Comparison of ENCODE assay signal across 16 mouse cellular contexts in the genomic region with DNA sequence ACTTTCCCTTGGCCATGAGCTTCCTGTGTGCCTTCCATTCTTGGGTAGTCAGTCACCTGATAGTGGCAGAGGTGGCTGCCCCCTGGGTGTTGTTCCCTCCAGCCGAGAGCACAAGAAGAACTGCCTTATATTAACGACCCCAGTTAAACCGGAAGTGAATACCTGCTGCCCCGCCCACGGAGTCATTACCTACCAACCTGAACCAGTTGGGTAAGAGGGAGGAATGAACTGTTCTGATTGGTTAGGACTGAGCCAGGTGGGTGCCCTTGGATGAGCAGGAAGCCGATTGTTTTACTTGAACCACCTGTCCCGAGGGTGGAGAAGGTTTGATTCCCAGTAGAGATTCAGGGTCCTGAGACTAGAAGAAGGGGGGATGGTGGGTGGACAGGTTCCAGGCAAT. TPM values are rescaled to one million over a fixed set of nuclear protein-coding genes. Genes with fewer than 3 reads are reported as not detected.
DNase-seq lines count a peak whose midpoint lies in the region; ATAC-seq and TF ChIP-seq lines count a peak whose summit lies in the region.
"Had no signal": no experiment of that assay in that cellular context is flagged by ENCODE, and none has a peak within 500 bp of the region (broad histone marks: within the 10 kb centered on the region; RNA-seq: fewer than 3 reads in every experiment).

No protein-coding gene starts in this region.

- peak; percentile 19; the same call in 1 of the 2 replicates for ATAC-seq in embryonic facial prominence, embryonic 14.5 days (ENCODE audit: low read depth)
- 0 out of 2 replicates have a peak, but pooled peaks have one; percentile 12 for ATAC-seq in stomach, embryonic 15.5 days (ENCODE audit: insufficient read depth, low FRiP score, low read depth)
- ATAC-seq in megakaryocyte progenitor cell, adult 5-6 weeks (replicated peaks; ENCODE audit: poor library complexity): no peak
- ATAC-seq: midbrain, embryonic 15.5 days had no signal

- TF ChIP-seq CTCF in layer of hippocampus, adult 2 months (conservative IDR thresholded peaks at IDR 0.05): no peak

- in situ Hi-C loops in ES-E14 (cut with MboI; ENCODE audit: low sequenced_read_pairs in 2 of 2, unreplicated experiment in 2 of 2): loop anchor here (10.0 kb wide), 2 partner anchors 126 to 136 kb away; no protein-coding TSS in a partner anchor

- H3K36me3 ChIP-seq in ES-E14 (ENCODE audit: control insufficient read depth, insufficient read depth, low read length, poor library complexity, severe bottlenecking): no peaks in the 10 kb centered on the region
- no peaks in the 10 kb centered on the region for H3K36me3 ChIP-seq in embryonic facial prominence, embryonic 14.5 days (ENCODE audit: control insufficient read depth, insufficient read depth, low read length)
- no peaks in the 10 kb centered on the region for H3K36me3 ChIP-seq in stomach, embryonic 15.5 days
- H3K36me3 ChIP-seq: forebrain, embryonic 15.5 days; lung, embryonic 15.5 days; midbrain, embryonic 15.5 days; neural tube, embryonic 12.5 days had no signal

- H3K4me1 ChIP-seq in ES-E14 (ENCODE audit: control insufficient read depth in 2 of 2, insufficient read depth in 2 of 2, low read length in 2 of 2, poor library complexity in 1 of 2): peaks cover 6 to 16% of the 10 kb centered on the region in 2 experiments
- H3K4me1 ChIP-seq in embryonic facial prominence, embryonic 14.5 days (ENCODE audit: control insufficient read depth, insufficient read depth, low read length): peaks cover 16% of the 10 kb centered on the region; the same call in 1 of the 2 replicates
- H3K4me1 ChIP-seq in stomach, embryonic 15.5 days: peaks cover 16% of the 10 kb centered on the region; the same call in 1 of the 2 replicates

- H3K9ac ChIP-seq in ES-E14 (ENCODE audit: insufficient read depth, low read depth, low read length, poor library complexity, severe bottlenecking): peak overlapping the region; percentile 29
- H3K9ac ChIP-seq in embryonic facial prominence, embryonic 14.5 days (ENCODE audit: low read depth, low read length): no peak overlapping the region
- H3K9ac ChIP-seq in stomach, embryonic 15.5 days: no peak overlapping the region
- H3K9ac ChIP-seq: forebrain, embryonic 15.5 days; midbrain, embryonic 15.5 days had no signal

- no peak for DNase-seq in layer of hippocampus, adult 2 months (ENCODE audit: low spot score in 2 of 2)
- DNase-seq in layer of hippocampus, adult 9-10 months (ENCODE audit: low spot score): no peak
- DNase-seq in ES-E14 (ENCODE audit: low read depth, low spot score): no peak
- no peak for DNase-seq in embryonic facial prominence, embryonic 14.5 days (ENCODE audit: low spot score)
- DNase-seq in kidney, adult 18-20 months: no peak
- DNase-seq: cerebellum, adult 9-10 months; heart, postnatal 14 days; kidney, postnatal 10 days had no signal

- no peaks in the 10 kb centered on the region for H3K9me3 ChIP-seq in ES-E14 (ENCODE audit: control insufficient read depth, insufficient read depth, low read depth, low read length)
- no peaks in the 10 kb centered on the region for H3K9me3 ChIP-seq in embryonic facial prominence, embryonic 14.5 days (ENCODE audit: control insufficient read depth, low read length)
- H3K9me3 ChIP-seq in stomach, embryonic 15.5 days: no peaks in the 10 kb centered on the region
- H3K9me3 ChIP-seq: forebrain, embryonic 15.5 days; lung, embryonic 15.5 days; midbrain, embryonic 15.5 days; neural tube, embryonic 12.5 days had no signal

- no peak overlapping the region for H3K4me3 ChIP-seq in layer of hippocampus, adult 2 months
- H3K4me3 ChIP-seq in ES-E14 (ENCODE audit: insufficient read depth in 1 of 2, low read depth in 1 of 2, low read length in 2 of 2, poor library complexity in 1 of 2, severe bottlenecking in 1 of 2): peak overlapping the region; percentile 56 to 60
- no peak overlapping the region for H3K4me3 ChIP-seq in embryonic facial prominence, embryonic 14.5 days (ENCODE audit: low read depth, low read length)
- H3K4me3 ChIP-seq in stomach, embryonic 15.5 days (replicated peaks): no peak overlapping the region
- H3K4me3 ChIP-seq: forebrain, embryonic 15.5 days; lung, embryonic 15.5 days; midbrain, embryonic 15.5 days; neural tube, embryonic 12.5 days had no signal

- peak overlapping the region; percentile 1; the same call in 1 of the 2 replicates for H3K4me2 ChIP-seq in embryonic facial prominence, embryonic 14.5 days (ENCODE audit: low read depth, low read length)
- H3K4me2 ChIP-seq in stomach, embryonic 15.5 days: no peak overlapping the region
- H3K4me2 ChIP-seq: liver, embryonic 11.5 days; lung, embryonic 15.5 days; midbrain, embryonic 15.5 days had no signal

- no peaks in the 10 kb centered on the region for H3K27me3 ChIP-seq in embryonic facial prominence, embryonic 14.5 days (replicated peaks; ENCODE audit: control insufficient read depth, insufficient read depth, low read length)
- no peaks in the 10 kb centered on the region for H3K27me3 ChIP-seq in stomach, embryonic 15.5 days (replicated peaks)
- H3K27me3 ChIP-seq: forebrain, embryonic 15.5 days; lung, embryonic 15.5 days; midbrain, embryonic 15.5 days; neural tube, embryonic 12.5 days had no signal

- WGBS in embryonic facial prominence, embryonic 14.5 days: 31% methylated on average over 7 of the region's 7 CpGs
- whole genome bisulfite sequencing in stomach, embryonic 15.5 days: 29% methylated on average over 7 of the region's 7 CpGs

- H3K27ac ChIP-seq in layer of hippocampus, adult 2 months: peak overlapping the region; percentile 94
- peak overlapping the region; percentile 38 for H3K27ac ChIP-seq in ES-E14 (ENCODE audit: insufficient read depth, low read depth, low read length, poor library complexity, severe bottlenecking)
- H3K27ac ChIP-seq in embryonic facial prominence, embryonic 14.5 days (replicated peaks; ENCODE audit: low read depth, low read length): peak overlapping the region; percentile 48
- no peak overlapping the region for H3K27ac ChIP-seq in stomach, embryonic 15.5 days
- H3K27ac ChIP-seq: hindbrain, postnatal 0 days; lung, embryonic 15.5 days; midbrain, embryonic 15.5 days; neural tube, embryonic 12.5 days had no signal

TF ChIP-seq in ES-E14, 5 proteins besides CTCF, POLR2A, EP300 and RAD21:
- TF ChIP-seq ZC3H11A (IDR thresholded peaks at IDR 0.05; ENCODE audit: borderline replicate concordance, low read depth, low read length) (no peak), MAFK (IDR thresholded peaks at IDR 0.05; ENCODE audit: insufficient read depth, low read depth, low read length) (no peak), ZNF384 (IDR thresholded peaks at IDR 0.05; ENCODE audit: low read depth, low read length) (no peak), HCFC1 (IDR thresholded peaks at IDR 0.05; ENCODE audit: borderline replicate concordance, insufficient read depth, low read length) (no peak), CHD2 (IDR thresholded peaks at IDR 0.05; ENCODE audit: low read depth, low read length) (no peak)
TF ChIP-seq in ES-E14: peak in this region for 0.

RNA-seq across cellular contexts. Expression of a gene that starts 15.7 kb away (rescaled TPM):
- total RNA-seq in layer of hippocampus, adult 2 months (2021): 10 to 100 TPM; 38.5 to 45.6 TPM
- 15.3 and 15.9 TPM in 2 replicates for total RNA-seq in ES-E14 (2012; rRNA removed)
- 9.5 and 10.2 TPM in 2 replicates for polyA plus RNA-seq in embryonic facial prominence, embryonic 14.5 days (2014; fragmentation: Nextera tagmentation; extraction: Ambion mirVana)
- polyA plus RNA-seq in stomach, embryonic 15.5 days (2015; fragmentation: Nextera tagmentation; extraction: Ambion mirVana): 7.9 TPM in 2 replicates
- 14.9 and 18.2 TPM in 2 replicates for total RNA-seq in megakaryocyte progenitor cell, adult 5-6 weeks (2015)
- 25.3 and 26.1 TPM in 2 replicates for total RNA-seq in megakaryocyte progenitor cell, adult 5-6 weeks (2017)

Comparison
In these comparisons a context has a peak if more than half of its experiments do, and no peak if none do; other contexts are left out.
1. H3K4me3 ChIP-seq: peak in ES-E14 (2 of 2); none in layer of hippocampus, adult 2 months (single experiment), embryonic facial prominence, embryonic 14.5 days (single experiment) and stomach, embryonic 15.5 days (single experiment).